Mouse (Mus musculus) embryonic facial prominence, embryonic 13.5 days (tissue): ENCODE measurements around the gene Srrd. TPM values are rescaled to one million over a fixed set of nuclear protein-coding genes. Genes with fewer than 3 reads are reported as not detected.

ENCODE experiments used
- ATAC-seq: fragments of 200-750 bp; cut with Nextera tagmentation; 2 replicates; pipeline ENCODE4 v1.8.0; 2017; ENCODE audit warnings: low read depth; ENCODE audit not compliant: insufficient number of reproducible peaks, insufficient read depth, low FRiP score, low TSS enrichment
- H3K27ac ChIP-seq: fragments of 300-500 bp; sonication (generic); 2 replicates; pipeline ENCODE4 v1.5.1; 2015; ENCODE audit warnings: moderate library complexity, mild to moderate bottlenecking, inconsistent platforms
- H3K27me3 ChIP-seq: fragments of 300-500 bp; sonication (generic); 2 replicates; pipeline ENCODE4 v1.6.1; 2015; ENCODE audit warnings: mild to moderate bottlenecking, inconsistent platforms
- H3K36me3 ChIP-seq: fragments of 300-500 bp; sonication (generic); 2 replicates; pipeline ENCODE4 v1.6.1; 2015; ENCODE audit warnings: mild to moderate bottlenecking, inconsistent platforms
- H3K4me1 ChIP-seq: fragments of 300-500 bp; sonication (generic); 2 replicates; pipeline ENCODE4 v1.6.1; 2015; ENCODE audit warnings: inconsistent platforms
- H3K4me2 ChIP-seq: fragments of 300-500 bp; sonication (generic); 2 replicates; pipeline ENCODE4 v1.6.1; 2015; ENCODE audit warnings: moderate library complexity, mild to moderate bottlenecking, inconsistent platforms
- H3K4me3 ChIP-seq: fragments of 300-500 bp; sonication (generic); 2 replicates; pipeline ENCODE4 v1.5.1; 2015; ENCODE audit warnings: mild to moderate bottlenecking, inconsistent platforms
- H3K9ac ChIP-seq: fragments of 300-500 bp; sonication (generic); 2 replicates; pipeline ENCODE4 v1.6.1; 2015; ENCODE audit warnings: mild to moderate bottlenecking, inconsistent platforms
- H3K9me3 ChIP-seq: fragments of 300-500 bp; sonication (generic); 2 replicates; pipeline ENCODE4 v1.6.1; 2016; ENCODE audit warnings: inconsistent platforms
- WGBS: fragments of 180-500 bp; shearing (Covaris S2); methylation state at CpG from one replicate; pipeline ENCODE4 v1.1.7; 2015; ENCODE audit warnings: mixed read lengths; 5-methylcytosine and 5-hydroxymethylcytosine counted together
- polyA plus RNA-seq: library from polyadenylated mRNA; unstranded; fragments of >200 nt; fragmentation: Nextera tagmentation; extraction: Ambion mirVana; gene quantifications from 2 replicates; pipeline ENCODE4 v1.2.1, GENCODE M21; 2015

Srrd gene
- polyA plus RNA-seq, 1 experiment from 2014 or later: 54.9 TPM

DNA sequence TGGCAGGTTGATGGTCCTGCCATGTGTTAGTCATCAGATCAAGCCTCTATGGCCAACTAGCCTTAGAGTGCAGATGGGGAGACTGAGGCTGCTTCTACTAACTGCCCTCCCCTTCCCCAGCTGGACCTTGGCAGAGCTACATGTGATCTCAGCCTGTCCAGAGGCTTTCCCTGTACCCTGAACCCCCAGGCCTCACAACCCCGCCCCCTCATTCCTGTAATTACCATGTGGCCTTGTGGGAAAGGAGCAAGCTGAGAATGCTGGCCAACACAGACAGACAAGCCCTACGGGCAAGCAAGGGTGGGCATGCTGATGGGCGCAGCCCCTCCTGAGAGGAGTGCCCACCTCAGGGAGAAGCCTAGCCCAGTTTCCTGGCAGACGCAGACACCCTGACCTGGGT is 48.1 kb downstream of the Srrd start:
- no peaks in the 10 kb centered on the region for H3K36me3 ChIP-seq
- no peak overlapping the region for H3K9ac ChIP-seq
- no peaks in the 10 kb centered on the region for H3K27me3 ChIP-seq
- 60% methylated on average over 4 of the region's 4 CpGs for WGBS
- peaks cover 35% of the 10 kb centered on the region for H3K4me1 ChIP-seq
- ATAC-seq: no peak
- H3K9me3 ChIP-seq: no peaks in the 10 kb centered on the region
- no peak overlapping the region for H3K4me3 ChIP-seq
- H3K27ac ChIP-seq: no peak overlapping the region
- no peak overlapping the region for H3K4me2 ChIP-seq

GRCm38 (mm10) chr5:112293800-112294199 is 49.0 kb downstream of the Srrd start:
- WGBS: 76% methylated on average over 2 of the region's 2 CpGs
- Histone ChIP-seq H3K27ac (no peak overlapping the region), H3K9ac (no peak overlapping the region), H3K9me3 (no peaks in the 10 kb centered on the region), H3K27me3 (no peaks in the 10 kb centered on the region), H3K36me3 (no peaks in the 10 kb centered on the region), H3K4me1 (peaks cover 39% of the 10 kb centered on the region), H3K4me2 (no peak overlapping the region), H3K4me3 (no peak overlapping the region)
- no peak for ATAC-seq

DNA sequence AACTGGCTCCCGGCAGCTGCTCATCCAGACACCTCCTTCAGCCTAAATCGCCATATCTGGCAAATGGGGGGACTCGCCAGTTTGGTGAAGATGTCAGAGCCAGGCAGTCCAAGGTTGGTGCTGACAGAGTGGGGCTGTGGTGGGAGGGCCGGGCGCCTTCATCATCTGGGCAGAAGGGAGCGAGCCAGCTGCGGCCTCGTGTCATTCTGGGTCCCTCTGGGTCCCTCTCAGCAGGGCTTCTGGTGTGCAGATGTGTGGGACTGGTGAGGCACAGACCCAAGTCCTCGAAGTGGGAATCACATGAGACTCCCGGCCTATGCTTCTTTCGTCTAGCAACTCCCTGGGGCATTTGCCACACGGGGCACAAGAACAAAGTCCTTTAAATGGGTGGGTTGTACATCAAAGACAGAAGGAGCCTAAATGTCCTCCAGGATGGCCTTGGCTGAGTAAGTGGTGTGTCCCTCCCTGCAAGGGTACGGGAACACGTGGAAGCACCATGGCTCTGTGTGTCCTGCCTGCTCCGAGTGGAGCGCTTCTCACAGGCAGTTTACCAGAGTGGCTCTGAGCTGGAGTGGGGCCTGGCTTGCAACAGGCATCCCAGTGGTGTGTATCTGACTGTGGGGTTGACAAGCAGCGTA is 50.4 kb downstream of the Srrd start:
- Histone ChIP-seq H3K4me3 (no peak overlapping the region), H3K27ac (peak overlapping the region; percentile 1; the same call in 1 of the 2 replicates), H3K9me3 (no peaks in the 10 kb centered on the region), H3K36me3 (no peaks in the 10 kb centered on the region), H3K4me2 (no peak overlapping the region), H3K9ac (no peak overlapping the region), H3K4me1 (peaks cover 46% of the 10 kb centered on the region), H3K27me3 (no peaks in the 10 kb centered on the region)
- no peak for ATAC-seq
- WGBS: 69% methylated on average over 17 of the region's 17 CpGs

GRCm38 (mm10) chr5:112291866-112292265 is 51.0 kb downstream of the Srrd start:
- Histone ChIP-seq H3K9me3 (no peaks in the 10 kb centered on the region), H3K4me1 (peaks cover 44% of the 10 kb centered on the region), H3K4me2 (no peak overlapping the region), H3K9ac (no peak overlapping the region), H3K27me3 (no peaks in the 10 kb centered on the region), H3K36me3 (no peaks in the 10 kb centered on the region), H3K4me3 (no peak overlapping the region), H3K27ac (0 out of 2 replicates have a peak overlapping the region, but pooled peaks have one; percentile 1)
- 83% methylated on average over 5 of the region's 5 CpGs for WGBS
- no peak for ATAC-seq

DNA sequence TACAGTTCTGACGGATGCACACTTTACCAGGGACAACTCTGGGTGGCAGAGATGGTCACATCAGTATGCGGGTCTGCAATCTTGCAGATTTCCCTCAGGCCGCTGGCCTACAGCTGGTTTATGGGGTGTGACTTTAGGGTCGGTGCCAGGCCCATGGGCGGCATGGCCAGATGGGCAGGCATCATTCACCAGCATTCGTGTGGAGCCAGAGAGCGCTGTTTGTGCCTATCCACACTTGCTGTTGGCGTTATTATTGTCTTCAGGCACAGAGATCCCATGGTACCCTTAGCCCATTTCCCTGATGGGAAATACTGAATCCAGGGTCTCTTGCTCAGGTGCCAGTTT is 52.3 kb downstream of the Srrd start:
- H3K4me3 ChIP-seq: no peak overlapping the region
- H3K36me3 ChIP-seq: no peaks in the 10 kb centered on the region
- H3K9ac ChIP-seq: no peak overlapping the region
- no peak overlapping the region for H3K4me2 ChIP-seq
- no peak for ATAC-seq
- no peak overlapping the region for H3K27ac ChIP-seq
- no peaks in the 10 kb centered on the region for H3K9me3 ChIP-seq
- 92% methylated on average over 8 of the region's 8 CpGs for WGBS
- H3K4me1 ChIP-seq: peaks cover 48% of the 10 kb centered on the region
- H3K27me3 ChIP-seq: no peaks in the 10 kb centered on the region

GRCm38 (mm10) chr5:112289819-112290535 is 52.9 kb downstream of the Srrd start:
- no peaks in the 10 kb centered on the region for H3K9me3 ChIP-seq
- no peak overlapping the region for H3K27ac ChIP-seq
- H3K27me3 ChIP-seq: no peaks in the 10 kb centered on the region
- no peaks in the 10 kb centered on the region for H3K36me3 ChIP-seq
- peaks cover 43% of the 10 kb centered on the region for H3K4me1 ChIP-seq
- H3K4me2 ChIP-seq: no peak overlapping the region
- no peak overlapping the region for H3K9ac ChIP-seq
- WGBS: 85% methylated on average over 16 of the region's 16 CpGs
- no peak overlapping the region for H3K4me3 ChIP-seq
- no peak for ATAC-seq

DNA sequence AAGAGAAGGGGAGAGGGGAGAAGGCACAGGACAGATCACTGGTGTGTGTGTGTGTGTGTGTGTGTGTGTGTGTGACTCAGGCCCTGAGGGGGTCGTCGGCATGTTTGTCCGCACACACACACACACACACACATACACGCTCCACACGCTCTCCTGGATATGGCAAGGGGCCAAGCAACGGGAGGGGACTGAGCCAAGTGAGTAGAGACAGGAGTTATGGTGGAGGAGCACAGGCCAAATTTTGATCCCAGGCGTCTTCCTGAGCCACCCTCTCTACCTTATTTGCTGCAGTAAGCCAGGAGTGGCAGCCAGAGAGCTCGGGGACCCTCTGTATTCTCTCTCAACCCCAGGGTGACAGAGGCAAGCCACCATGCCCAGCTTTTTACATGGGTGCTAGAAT is 53.6 kb downstream of the Srrd start:
- no peak for ATAC-seq
- H3K4me2 ChIP-seq: no peak overlapping the region
- H3K9me3 ChIP-seq: no peaks in the 10 kb centered on the region
- no peak overlapping the region for H3K27ac ChIP-seq
- whole genome bisulfite sequencing: 64% methylated on average over 8 of the region's 8 CpGs
- H3K4me1 ChIP-seq: peaks cover 36% of the 10 kb centered on the region
- H3K36me3 ChIP-seq: no peaks in the 10 kb centered on the region
- no peak overlapping the region for H3K4me3 ChIP-seq
- no peak overlapping the region for H3K9ac ChIP-seq
- no peaks in the 10 kb centered on the region for H3K27me3 ChIP-seq

DNA sequence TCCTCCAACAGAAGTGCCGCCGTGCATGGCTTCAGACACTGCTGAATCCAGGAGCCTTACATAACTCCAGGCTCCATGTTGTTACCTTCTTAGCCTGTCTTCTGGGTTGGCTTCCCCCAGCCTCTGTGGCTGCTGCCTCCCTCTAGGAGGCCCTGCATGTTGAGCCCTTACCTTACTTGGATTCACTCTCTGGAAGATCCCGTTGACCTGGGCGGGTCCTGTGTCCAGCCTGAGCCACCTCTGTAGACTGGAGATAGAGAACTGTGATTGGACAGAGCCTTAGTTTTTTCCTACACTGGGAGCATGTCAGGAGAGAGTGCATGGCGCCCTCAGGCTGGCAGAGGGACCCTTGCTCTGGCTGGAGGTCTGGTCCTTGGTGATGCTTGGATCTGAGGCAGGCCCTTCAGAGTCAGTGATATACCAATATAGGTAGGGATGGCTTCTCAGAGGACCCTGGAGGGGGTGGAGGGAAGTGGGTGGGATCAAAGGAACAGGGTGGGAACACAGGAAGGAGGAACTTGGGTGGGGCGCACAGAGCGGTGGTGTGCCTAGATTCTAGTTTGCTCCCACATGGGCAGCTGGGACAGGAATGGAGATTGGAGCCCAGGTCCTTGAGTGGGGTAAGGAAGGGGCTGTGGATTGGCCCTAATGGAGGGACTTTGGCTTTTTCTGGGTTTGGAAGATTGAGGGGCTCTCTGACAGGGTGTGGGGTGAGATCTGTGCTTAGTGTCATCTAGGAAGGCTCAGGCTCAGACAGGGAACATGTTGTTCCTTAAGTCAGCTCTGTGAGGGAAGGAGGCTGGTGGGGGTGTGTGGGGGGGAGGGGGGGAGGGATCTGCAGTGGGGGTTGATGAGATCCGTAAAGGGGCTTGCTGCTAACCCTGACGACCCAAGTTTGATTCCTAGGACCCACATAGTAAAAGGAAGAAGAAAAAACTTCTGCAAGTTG is 54.4 kb downstream of the Srrd start:
- Histone ChIP-seq H3K4me2 (no peak overlapping the region), H3K27me3 (no peaks in the 10 kb centered on the region), H3K36me3 (no peaks in the 10 kb centered on the region; the same call in 1 of the 2 replicates), H3K4me3 (no peak overlapping the region), H3K9ac (no peak overlapping the region), H3K9me3 (no peaks in the 10 kb centered on the region), H3K27ac (no peak overlapping the region), H3K4me1 (peaks cover 37% of the 10 kb centered on the region)
- WGBS: 76% methylated on average over 9 of the region's 9 CpGs
- ATAC-seq: no peak

DNA sequence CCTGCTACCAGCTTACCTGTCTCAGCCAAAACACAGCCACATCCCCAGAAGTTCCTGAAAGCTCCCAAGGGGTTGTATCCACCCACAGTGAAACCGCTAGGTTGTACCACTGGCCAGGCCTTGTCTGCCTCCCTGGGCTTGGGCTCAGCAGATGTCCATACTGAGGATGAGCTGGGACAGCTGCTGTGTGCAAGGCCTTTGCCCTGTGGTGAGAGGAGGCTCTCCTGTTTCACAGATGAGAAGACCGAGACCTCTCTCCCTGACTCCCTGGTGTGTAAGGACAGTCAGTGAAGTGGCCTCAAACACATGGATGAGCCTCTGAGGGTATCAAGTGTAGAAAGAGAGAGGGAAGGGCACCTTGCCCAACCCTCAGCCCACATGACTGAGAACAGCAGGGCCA is 55.2 kb downstream of the Srrd start:
- no peaks in the 10 kb centered on the region; the same call in 1 of the 2 replicates for H3K36me3 ChIP-seq
- H3K4me1 ChIP-seq: peaks cover 37% of the 10 kb centered on the region
- no peaks in the 10 kb centered on the region for H3K27me3 ChIP-seq
- H3K4me2 ChIP-seq: no peak overlapping the region
- no peaks in the 10 kb centered on the region for H3K9me3 ChIP-seq
- H3K27ac ChIP-seq: no peak overlapping the region
- no peak overlapping the region for H3K4me3 ChIP-seq
- 90% methylated on average over 2 of the region's 2 CpGs for WGBS
- no peak for ATAC-seq
- no peak overlapping the region for H3K9ac ChIP-seq
